Mouse (Mus musculus) neural tube, embryonic 11.5 days (tissue): ENCODE data around the gene Mpeg1. TPM values are rescaled to one million over a fixed set of nuclear protein-coding genes. Genes with fewer than 3 reads are reported as not detected.

Experiments used
- ATAC-seq: fragments of 200-750 bp; cut with Nextera tagmentation; 2 replicates; pipeline ENCODE4 v1.8.0; 2017; ENCODE audit warnings: moderate number of reproducible peaks, mild to moderate bottlenecking, moderate TSS enrichment, moderate library complexity; ENCODE audit not compliant: insufficient read depth, low FRiP score, low TSS enrichment
- DNase-seq: peaks from one replicate; pipeline ENCODE4 v3.0.0-alpha.2; 2015; ENCODE audit warnings: low spot score
- H3K27ac ChIP-seq: fragments of 300-500 bp; sonication (generic); 2 replicates; pipeline ENCODE4 v1.5.1; 2014; ENCODE audit warnings: low read depth, mild to moderate bottlenecking, low read length
- H3K27me3 ChIP-seq: fragments of 300-500 bp; sonication (generic); 2 replicates; pipeline ENCODE4 v1.6.1; 2014; ENCODE audit warnings: mild to moderate bottlenecking, low read length, mixed read lengths; ENCODE audit not compliant: control insufficient read depth, insufficient read depth
- H3K36me3 ChIP-seq: fragments of 300-500 bp; sonication (generic); 2 replicates; pipeline ENCODE4 v1.6.1; 2014; ENCODE audit warnings: mild to moderate bottlenecking, low read length, moderate library complexity, mixed read lengths; ENCODE audit not compliant: control insufficient read depth, insufficient read depth
- H3K4me1 ChIP-seq: fragments of 300-500 bp; sonication (generic); 2 replicates; pipeline ENCODE4 v1.6.1; 2014; ENCODE audit warnings: low read length, mixed read lengths; ENCODE audit not compliant: control insufficient read depth, insufficient read depth
- H3K4me2 ChIP-seq: fragments of 300-500 bp; sonication (generic); 2 replicates; pipeline ENCODE4 v1.6.1; 2014; ENCODE audit warnings: low read depth, mild to moderate bottlenecking, moderate library complexity
- H3K4me3 ChIP-seq: fragments of 300-500 bp; sonication (generic); 2 replicates; pipeline ENCODE4 v1.5.1; 2014; ENCODE audit warnings: low read depth, low read length
- H3K9ac ChIP-seq: fragments of 300-500 bp; sonication (generic); 2 replicates; pipeline ENCODE4 v1.6.1; 2014; ENCODE audit warnings: mild to moderate bottlenecking, low read length
- H3K9me3 ChIP-seq: fragments of 300-500 bp; sonication (generic); 2 replicates; pipeline ENCODE4 v1.6.1; 2016; ENCODE audit warnings: low read length; ENCODE audit not compliant: control insufficient read depth
- WGBS: fragments of 180-500 bp; shearing (Covaris S2); extraction: QIAGEN DNeasy Blood & Tissue Kit; methylation state at CpG from one replicate; pipeline ENCODE4 v1.1.7; 2014; 5-methylcytosine and 5-hydroxymethylcytosine counted together
- polyA plus RNA-seq: library from polyadenylated mRNA; unstranded; fragments of >200 nt; fragmentation: Nextera tagmentation; extraction: Ambion mirVana; gene quantifications from 2 replicates; pipeline ENCODE4 v1.2.1, GENCODE M21; 2014

The Mpeg1 gene
- polyA plus RNA-seq, 1 experiment from 2014 or later: 1.1 TPM

- Histone ChIP-seq H3K4me1 (no peaks in the 10 kb centered on the region), H3K4me3 (no peak overlapping the region), H3K9ac (no peak overlapping the region), H3K36me3 (peaks cover 7% of the 10 kb centered on the region), H3K9me3 (no peaks in the 10 kb centered on the region), H3K27me3 (no peaks in the 10 kb centered on the region), H3K27ac (no peak overlapping the region), H3K4me2 (no peak overlapping the region)
- no peak for ATAC-seq
- 74% methylated on average over 4 of the region's 4 CpGs for WGBS
- no peak for DNase-seq
These were observed 12.6 kb downstream of the Mpeg1 start for GRCm38 (mm10) chr19:12473201-12473641.

GRCm38 (mm10) chr19:12473951-12474350 is 13.4 kb downstream of the Mpeg1 start:
- Histone ChIP-seq H3K4me2 (no peak overlapping the region), H3K4me3 (no peak overlapping the region), H3K9me3 (no peaks in the 10 kb centered on the region), H3K27me3 (no peaks in the 10 kb centered on the region), H3K9ac (no peak overlapping the region), H3K4me1 (no peaks in the 10 kb centered on the region), H3K36me3 (peaks cover 7% of the 10 kb centered on the region; the same call in 1 of the 2 replicates), H3K27ac (no peak overlapping the region)
- no peak for ATAC-seq
- DNase-seq: no peak
- 92% methylated on average over 4 of the region's 4 CpGs for WGBS

GRCm38 (mm10) chr19:12475380-12476250 is 15.0 kb downstream of the Mpeg1 start:
- no peak overlapping the region for H3K27ac ChIP-seq
- ATAC-seq: 0 out of 2 replicates have a peak, but pooled peaks have one; percentile 38
- peaks cover 4% of the 10 kb centered on the region; the same call in 1 of the 2 replicates for H3K36me3 ChIP-seq

GRCm38 (mm10) chr19:12476721-12477270 is 16.2 kb downstream of the Mpeg1 start:
- Histone ChIP-seq H3K4me1 (no peaks in the 10 kb centered on the region), H3K4me2 (no peak overlapping the region), H3K27ac (no peak overlapping the region), H3K27me3 (no peaks in the 10 kb centered on the region), H3K9ac (no peak overlapping the region), H3K36me3 (peaks cover 4% of the 10 kb centered on the region; the same call in 1 of the 2 replicates), H3K4me3 (no peak overlapping the region), H3K9me3 (no peaks in the 10 kb centered on the region)
- ATAC-seq (no peak), DNase-seq (no peak)
- WGBS: 68% methylated on average over 5 of the region's 5 CpGs

More at GRCm38 (mm10) chr19:12475380-12476250, 15.0 kb downstream of the Mpeg1 start:
- 87% methylated on average over 15 of the region's 15 CpGs for WGBS
- H3K9me3 ChIP-seq: no peaks in the 10 kb centered on the region
- H3K4me3 ChIP-seq: no peak overlapping the region
- no peaks in the 10 kb centered on the region for H3K27me3 ChIP-seq
- DNase-seq: no peak
- no peak overlapping the region for H3K9ac ChIP-seq
- no peak overlapping the region for H3K4me2 ChIP-seq
- no peaks in the 10 kb centered on the region for H3K4me1 ChIP-seq

- no peak for DNase-seq
- no peak for ATAC-seq
- no peaks in the 10 kb centered on the region for H3K9me3 ChIP-seq
- H3K4me1 ChIP-seq: no peaks in the 10 kb centered on the region
- 90% methylated on average over 6 of the region's 6 CpGs for WGBS
- no peak overlapping the region for H3K4me3 ChIP-seq
- no peak overlapping the region for H3K4me2 ChIP-seq
- no peak overlapping the region for H3K27ac ChIP-seq
- H3K27me3 ChIP-seq: no peaks in the 10 kb centered on the region
- no peak overlapping the region for H3K9ac ChIP-seq
- H3K36me3 ChIP-seq: peaks cover 4% of the 10 kb centered on the region; the same call in 1 of the 2 replicates
These were observed 17.8 kb downstream of the Mpeg1 start for GRCm38 (mm10) chr19:12478369-12478768.

GRCm38 (mm10) chr19:12483782-12484181 is 23.2 kb downstream of the Mpeg1 start:
- Histone ChIP-seq H3K4me3 (no peak overlapping the region), H3K4me1 (peaks cover 7% of the 10 kb centered on the region), H3K36me3 (peaks cover 5% of the 10 kb centered on the region), H3K9ac (no peak overlapping the region), H3K27me3 (no peaks in the 10 kb centered on the region), H3K27ac (no peak overlapping the region), H3K9me3 (no peaks in the 10 kb centered on the region), H3K4me2 (no peak overlapping the region)
- DNase-seq (no peak), ATAC-seq (no peak)
- 76% methylated on average over 4 of the region's 4 CpGs for WGBS

GRCm38 (mm10) chr19:12484210-12484609 is 23.6 kb downstream of the Mpeg1 start:
- peaks cover 5% of the 10 kb centered on the region for H3K36me3 ChIP-seq
- no peak overlapping the region for H3K4me3 ChIP-seq
- DNase-seq (no peak), ATAC-seq (no peak)
- peaks cover 7% of the 10 kb centered on the region for H3K4me1 ChIP-seq
- no peak overlapping the region for H3K27ac ChIP-seq
- H3K9ac ChIP-seq: no peak overlapping the region
- WGBS: 85% methylated on average over 4 of the region's 4 CpGs
- H3K9me3 ChIP-seq: no peaks in the 10 kb centered on the region
- no peak overlapping the region for H3K4me2 ChIP-seq
- no peaks in the 10 kb centered on the region for H3K27me3 ChIP-seq

GRCm38 (mm10) chr19:12485223-12485622 is 24.6 kb downstream of the Mpeg1 start:
- Histone ChIP-seq H3K27ac (no peak overlapping the region), H3K9ac (no peak overlapping the region), H3K9me3 (no peaks in the 10 kb centered on the region), H3K4me1 (peaks cover 10% of the 10 kb centered on the region), H3K4me2 (no peak overlapping the region), H3K36me3 (peaks cover 3% of the 10 kb centered on the region; the same call in 1 of the 2 replicates), H3K4me3 (no peak overlapping the region), H3K27me3 (no peaks in the 10 kb centered on the region)
- DNase-seq (no peak), ATAC-seq (no peak)
- 81% methylated on average over 13 of the region's 13 CpGs for WGBS
